Mouse (Mus musculus) right cerebral cortex, postnatal 10 days (tissue): ENCODE results near the gene Pls1.

ENCODE experiments used
- DNase-seq, 2 experiments: peaks; one replicate each; pipeline ENCODE4 v3.0.0; 2021; ENCODE audit warnings: low spot score in 2 of 2

Pls1 gene

DNA sequence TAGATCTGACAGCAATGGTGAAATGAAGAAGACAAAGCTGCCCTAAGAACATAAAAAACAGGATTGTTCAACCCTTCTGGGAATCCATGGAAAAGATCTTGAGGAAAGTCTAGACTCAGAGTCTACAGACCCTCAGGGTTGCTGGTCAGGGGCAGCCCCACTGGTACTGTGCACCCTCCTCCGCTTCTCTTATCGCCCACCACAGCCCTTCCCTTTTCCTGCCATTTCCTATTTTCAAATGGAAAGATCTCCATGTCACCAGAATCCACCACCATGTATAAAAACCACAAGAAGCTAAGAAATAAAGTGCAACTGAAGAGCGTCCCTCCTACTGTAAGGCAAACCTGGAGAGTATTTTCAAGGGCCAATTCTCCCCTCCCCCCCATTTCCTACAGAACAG is 41.3 kb downstream of the Pls1 start:
- DNase-seq = no peak

DNA sequence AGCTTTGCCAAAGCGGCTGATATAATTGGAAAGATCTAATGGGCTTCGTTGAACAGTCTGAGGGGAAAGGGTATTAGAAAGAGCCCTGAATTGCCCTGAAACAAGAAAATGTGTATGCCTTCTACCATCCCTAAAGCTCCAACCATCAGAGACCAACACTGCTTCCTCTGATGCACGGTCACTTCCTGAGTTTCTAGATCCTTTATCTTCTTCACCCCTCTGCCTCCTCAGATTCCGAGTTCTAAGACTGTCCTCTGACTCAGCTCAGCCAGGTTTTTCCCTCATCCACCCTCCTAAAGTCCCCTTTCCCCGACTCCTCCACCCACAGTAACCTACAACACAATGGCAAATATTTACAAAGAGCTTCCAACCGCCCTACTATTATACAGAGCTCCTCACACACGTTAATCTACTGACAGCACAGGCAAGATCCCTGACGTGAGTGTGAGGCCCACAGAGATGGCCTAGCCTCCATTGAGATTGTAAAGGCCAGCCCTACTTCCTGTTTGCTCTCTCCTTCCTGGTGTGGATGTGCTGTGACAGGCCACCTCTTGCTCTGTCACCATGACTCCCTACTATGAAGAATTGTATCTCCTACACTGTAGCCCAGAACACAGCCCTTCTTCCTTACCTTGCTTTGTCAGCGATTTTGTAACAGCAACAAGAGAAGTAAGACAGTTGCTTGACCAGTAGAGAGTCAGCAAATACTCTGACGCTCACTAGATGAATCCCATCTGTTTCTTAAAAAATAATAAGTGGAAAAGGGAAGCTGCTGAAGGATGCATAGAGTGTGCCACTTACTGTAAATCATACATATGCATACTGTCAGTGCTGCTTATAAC is 43.3 kb downstream of the Pls1 start:
- DNase-seq = no peak

DNA sequence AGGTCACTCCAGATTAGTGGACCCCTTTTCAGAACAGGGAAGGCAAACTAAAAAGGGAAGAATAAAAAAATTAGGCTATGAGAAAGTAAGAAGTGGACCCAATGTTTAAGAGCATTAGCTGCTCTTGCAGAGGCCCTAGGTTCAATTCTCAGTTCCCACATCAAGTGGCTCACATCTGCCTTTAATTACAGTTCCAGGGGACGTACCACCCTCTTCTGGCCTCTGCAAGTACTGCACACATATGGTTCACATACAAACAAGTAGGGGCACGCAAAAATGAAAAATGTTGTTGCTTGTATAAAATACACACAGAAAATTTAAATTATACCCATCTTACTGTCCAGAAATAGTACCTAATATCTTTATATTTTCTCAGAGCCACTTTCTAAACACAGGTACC is 48.8 kb downstream of the Pls1 start:
- no peak for DNase-seq

DNA sequence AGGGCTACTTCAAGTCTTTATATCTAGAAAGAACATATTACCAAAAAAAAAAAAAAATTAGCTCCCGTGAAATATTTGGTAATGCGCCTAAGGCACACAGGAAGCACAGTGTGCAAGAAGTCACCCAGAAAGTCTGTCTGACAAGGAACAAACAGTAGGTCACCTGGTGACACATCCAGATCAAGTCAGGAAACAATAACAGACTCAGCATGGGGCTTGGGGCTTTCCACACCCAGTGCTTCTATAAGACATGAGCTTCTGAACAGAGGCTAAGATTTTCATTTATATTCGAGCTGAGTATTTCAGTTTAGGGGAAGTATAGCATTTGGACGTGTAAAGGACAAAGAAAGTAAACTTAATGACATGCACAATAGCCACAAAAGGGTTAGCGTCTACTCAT is 49.3 kb downstream of the Pls1 start:
- DNase-seq = no peak

DNA sequence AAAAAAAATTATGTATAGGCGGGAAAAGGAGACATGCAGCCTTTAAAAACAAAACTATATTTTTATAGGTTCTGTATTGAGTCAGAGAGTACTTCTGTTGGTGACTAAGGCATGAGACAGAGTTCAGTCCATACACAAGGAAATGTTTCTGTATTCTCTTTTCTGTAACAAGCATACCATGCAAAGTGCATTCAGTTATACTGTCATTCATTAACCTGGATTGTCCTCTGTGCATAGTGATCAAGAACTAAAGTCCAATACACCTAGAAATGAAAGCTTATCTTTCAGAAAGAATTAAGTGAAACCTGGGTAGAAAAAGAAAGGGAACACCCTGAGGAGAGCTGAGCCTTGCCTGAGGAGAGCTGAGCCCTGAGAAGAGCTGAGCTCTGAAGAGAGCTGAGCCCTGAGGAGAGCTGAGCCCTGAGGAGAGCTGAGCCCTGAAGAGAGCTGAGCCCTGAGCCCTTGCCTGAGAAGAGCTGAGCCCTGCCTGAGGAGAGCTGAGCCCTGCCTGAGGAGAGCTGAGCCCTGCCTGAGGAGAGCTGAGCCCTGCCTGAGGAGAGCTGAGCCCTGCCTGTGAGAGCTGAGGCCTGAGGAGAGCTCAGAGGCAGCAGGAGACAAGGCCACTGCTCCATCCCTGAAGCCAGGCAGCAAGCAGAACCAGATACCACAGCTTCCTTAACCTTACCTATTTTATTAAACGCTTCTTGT is 49.9 kb downstream of the Pls1 start:
- DNase-seq = no peak

DNA sequence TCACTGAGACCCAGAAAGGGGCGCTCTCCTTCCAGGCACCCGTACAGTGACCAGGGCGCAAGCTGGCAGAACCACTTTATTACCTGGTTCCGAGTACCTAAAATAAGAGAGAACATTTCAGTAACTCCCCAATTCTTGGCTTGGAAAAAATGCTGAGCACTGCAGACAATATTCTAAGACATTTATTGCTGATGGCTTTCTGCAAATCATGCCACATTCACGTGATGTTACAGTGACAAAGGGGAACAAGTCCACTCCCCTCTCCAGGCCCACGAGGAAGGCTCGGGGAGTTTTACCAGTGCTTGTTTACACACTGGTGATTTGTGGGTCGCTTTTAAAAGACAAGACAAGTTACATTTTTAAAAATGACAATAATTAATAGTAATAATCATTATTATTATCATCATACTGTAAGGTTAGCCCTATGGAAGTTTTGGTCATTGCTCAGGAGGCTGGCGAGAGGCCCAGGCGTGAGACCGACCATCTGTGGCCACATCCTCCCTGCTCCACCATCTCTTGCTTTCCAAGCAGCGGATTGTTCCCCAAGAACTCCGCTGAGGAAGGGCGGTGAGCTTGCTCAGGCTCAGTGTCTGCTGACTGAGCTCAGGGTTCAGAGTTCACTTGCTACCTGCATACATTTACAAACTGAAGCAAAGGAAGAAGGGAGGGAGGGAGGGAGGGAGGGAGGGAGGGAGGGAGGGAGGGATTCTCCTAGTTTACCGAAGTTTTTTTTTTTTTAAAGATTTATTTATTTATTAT is 50.9 kb downstream of the Pls1 start:
- no peak for DNase-seq

DNA sequence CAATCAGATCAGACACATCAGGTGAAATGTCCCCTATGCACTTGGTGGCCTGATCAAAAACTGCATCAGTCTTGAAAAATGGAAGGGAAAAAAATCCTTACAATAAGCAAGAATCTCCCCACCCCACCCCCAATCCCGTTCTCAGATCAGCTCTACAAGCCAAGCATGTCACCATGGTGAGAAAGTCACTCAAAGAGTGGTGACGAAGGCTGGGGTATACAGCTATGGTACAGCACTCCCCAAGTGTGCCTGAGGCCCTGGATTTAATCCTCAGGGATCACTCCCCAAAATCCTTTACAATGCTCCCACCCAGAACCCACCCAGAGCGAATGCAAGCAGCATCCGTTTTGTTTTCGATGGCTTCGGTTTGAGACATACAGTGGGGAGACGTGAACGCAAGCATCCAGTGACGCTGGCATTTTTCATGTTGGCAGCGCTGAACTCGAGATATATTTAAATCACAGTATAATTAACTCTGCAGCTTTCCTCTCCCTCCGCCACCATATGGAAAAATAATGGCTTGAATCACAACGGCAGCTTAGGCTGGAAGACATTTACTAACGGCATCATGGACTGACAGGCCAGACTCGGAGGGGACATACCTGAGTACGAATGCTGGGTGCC is 60.1 kb downstream of the Pls1 start:
- peak; percentile 48 to 55 for DNase-seq

DNA sequence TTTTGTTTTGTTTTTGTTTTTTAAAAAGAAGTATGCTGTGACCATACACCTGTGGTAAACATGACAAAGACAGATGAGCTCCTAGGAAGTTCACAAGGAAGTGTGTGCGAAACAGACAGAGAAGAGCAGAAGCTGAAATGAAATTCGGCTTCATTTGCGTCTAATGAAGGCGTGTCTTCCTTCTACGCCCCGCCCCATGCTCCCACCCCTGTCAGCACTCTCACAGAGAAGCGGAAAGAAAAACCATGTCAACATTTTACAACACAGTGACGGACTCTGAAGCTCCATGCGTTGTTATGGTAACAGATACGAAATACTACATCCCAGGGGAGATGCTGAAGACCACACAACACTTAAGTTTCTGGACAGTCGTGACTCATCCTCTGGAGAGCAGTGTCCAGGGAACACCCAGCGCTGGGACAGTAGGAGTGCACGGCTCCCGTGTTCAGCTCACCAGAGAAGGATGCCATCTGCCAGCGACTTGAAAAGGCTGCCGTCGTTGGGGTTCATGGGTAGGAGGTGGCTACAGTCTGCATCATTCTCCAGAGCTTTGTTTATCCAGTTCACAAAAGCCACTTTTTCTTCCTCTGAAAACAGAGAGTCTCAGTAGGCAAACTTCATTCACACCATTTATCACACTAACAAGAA is 61.3 kb downstream of the Pls1 start:
- peak in 1 of 2 experiments; percentile 34 for DNase-seq

DNA sequence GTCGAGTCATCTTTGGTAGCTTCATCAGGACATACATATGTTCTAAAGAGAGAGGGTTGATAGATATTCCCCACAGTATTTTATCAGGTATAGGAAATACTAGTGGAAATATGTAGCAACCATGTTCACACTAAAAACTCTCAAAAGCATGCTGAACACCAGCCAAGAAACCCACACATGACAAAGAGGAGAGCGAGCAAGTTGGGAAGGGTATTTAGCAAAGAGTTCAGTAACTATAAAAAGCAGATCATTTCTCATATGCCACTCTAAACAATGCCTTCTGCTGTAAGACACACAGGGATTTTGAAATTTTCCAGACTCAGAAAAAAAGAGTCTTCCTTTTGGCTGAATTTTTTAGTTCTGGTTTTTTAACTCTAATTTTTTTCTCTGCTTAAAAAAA is 73.4 kb downstream of the Pls1 start:
- DNase-seq = no peak

DNA sequence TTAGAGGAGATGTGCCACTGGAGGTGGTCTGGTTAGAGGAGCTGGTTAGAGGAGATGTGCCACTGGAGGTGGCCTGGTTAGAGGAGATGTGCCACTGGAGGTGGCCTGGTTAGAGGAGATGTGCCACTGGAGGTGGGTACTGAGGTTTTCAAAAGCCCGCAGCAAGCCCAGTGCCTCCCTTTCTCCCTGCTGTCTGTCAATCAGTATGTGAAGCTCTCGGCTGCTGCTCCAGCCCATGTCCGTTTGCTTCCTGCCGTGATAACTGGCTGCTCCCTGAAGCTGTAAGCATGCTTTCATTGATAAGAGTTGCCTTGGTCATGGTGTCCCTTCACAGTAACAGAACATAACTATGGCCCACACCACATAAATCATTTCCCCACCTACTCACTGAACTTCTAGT is 81.9 kb downstream of the Pls1 start:
- no peak for DNase-seq

DNA sequence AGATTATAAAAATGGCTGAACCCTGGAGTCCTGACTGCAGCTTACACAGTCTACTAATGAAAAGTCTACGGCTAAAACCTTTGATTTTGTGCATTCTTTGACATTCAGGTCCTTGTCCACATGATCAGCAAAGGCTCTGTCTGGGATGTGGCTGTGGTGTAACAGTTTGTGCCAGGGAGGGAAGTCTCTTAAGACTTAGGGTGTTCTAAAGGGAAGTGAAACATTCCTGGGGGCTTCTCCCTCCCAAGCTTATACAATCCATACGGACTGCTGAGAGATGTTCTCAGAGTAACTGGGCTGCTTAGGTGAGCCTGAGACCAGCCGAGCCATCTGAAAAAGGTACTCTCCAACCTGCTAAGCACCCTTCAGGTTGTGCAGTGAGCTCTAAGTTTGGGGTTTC is 82.9 kb downstream of the Pls1 start:
- DNase-seq = no peak

DNA sequence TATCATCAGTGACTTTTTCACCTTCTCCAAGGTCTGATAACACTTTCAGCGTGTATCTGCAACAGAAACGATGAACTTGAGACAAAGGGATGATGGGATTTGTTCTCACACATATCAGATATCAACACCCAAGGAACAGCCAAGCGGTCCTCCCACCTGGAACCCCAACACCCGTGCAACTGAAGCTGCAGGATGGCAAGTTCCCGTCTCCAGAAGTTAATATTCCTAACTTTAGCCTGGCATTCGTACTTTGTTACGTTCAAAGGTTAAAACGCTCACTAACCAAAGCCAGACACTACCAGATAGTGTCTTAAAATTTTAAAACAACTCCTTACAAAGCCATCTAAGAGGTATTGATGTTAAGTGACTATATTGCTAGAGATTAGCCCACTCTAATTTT is 83.7 kb downstream of the Pls1 start:
- no peak for DNase-seq

DNA sequence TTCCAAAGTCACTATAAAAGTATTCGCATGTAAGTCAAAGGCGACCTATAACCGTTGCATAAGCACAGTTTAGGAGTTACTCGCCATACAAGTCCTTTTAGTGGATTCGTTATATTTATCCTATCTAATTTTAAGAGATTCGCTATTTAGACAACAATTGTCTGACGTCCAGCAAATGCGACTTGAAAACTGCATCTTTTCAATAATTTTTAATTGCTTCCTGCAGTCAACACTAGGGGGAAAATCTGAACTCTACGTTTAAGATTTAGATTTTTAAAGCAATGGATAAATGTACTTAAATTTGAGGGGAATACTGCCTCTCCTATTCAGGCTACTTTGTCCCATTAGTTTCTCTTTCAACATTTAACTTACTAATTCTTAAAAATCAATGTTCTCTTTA is 94.4 kb downstream of the Pls1 start:
- no peak for DNase-seq

DNA sequence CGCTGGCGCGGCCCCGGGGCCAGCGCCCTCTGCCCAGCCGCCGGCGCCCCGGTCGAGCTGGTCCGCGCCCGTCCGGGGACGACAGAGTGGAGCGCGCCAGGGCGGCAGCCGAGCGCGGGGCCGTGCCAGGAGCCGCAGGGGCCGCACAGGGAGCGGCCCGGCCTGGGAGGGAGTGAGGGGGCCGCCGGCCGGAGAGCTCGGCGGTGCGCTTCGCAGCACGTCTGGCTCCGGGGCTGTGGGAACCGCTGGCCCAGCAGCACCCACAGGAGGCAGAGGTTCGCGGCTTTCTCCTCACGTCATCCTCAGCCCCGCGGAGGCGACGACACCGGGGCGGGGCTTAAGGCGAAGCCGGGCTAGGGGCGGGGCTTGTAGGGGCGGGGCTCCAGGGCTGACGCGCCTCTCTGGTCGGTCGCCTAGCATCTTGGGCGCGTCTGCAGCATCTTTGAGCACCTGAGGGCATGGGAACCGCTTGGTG is 95.0 kb downstream of the Pls1 start, which contains the start of gene Trpc1:
TSS of gene Trpc1 (minus strand) at position 339 of the 475 bp plus-strand sequence.
- DNase-seq = peak; percentile 87 to 90

DNA sequence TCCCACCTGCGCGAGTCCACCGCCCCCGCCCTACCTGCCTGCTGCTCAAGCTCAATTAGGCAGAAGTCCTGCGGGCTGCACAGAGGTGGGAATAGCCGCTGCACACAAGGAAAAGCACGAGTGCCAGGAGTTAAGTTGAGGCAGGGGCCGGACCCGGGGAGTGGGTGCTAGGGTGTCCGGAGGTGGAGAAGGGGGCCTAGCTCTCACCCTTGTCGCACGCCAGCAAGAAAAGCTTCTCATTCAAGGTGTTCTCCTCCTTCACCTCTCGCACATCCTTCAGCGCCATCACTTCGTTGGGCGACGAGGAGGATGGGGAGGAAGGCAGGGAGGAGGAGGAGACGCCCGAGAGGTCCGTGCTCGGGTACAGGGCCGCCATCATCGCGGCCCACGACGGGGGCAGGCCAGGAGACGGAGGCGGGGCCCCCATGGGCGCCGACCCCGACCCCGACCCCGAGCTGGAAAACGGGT is 95.6 kb downstream of the Pls1 start:
- peak; percentile 40 to 43 for DNase-seq

DNA sequence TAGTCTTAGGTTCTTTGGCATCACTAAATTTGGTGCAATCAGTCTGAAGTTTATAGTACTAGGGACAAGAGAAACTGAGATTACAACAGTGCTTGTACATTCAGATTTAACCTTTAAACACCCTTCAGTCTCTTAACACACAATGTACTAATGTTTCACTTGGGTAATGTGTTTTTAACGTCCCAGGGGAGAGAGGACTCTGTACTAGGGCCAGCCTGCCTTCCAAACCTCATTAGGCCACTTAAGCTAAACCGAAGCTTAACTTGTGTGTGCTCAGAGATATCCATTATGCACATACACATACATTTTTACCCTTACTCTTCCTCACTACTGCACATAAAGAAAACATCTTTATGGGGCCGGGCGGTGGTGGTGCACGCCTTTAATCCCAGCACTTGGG is 97.8 kb downstream of the Pls1 start:
- no peak for DNase-seq

DNA sequence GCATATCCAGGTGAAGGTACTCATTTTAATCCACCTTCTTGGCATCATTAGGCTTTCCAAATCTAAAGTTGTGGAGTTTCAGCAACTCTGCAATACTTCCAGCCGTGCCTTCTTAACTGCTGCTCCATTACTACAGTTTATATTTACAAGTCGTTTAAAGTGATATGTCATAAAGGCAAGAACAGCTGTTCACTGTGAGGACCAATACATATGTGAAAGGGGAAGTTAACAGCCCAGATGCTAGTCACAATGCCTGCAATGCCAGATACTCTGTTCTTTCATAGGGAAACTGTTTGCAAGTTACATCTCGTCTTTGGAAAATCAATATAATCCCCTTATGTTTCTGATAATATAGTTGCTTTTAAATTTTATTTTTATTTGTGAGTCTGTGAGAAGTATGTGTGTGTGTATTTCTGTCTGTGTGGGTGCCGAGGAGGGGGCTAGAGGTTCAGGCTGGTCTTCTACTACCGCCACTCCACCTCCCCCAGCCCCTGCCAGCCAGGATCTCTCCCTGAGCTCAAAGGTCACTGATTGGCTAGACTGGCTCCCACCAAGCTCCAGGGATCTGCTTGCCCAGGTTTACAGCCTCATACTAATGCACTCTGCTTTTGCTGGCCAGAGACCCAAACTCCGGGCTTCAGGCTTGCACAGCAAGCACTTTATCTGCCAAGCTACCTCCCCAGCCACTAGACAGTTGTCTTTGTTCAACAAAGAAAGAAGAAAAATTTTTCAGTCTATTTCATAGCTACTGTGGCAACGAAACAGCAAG is 100.1 kb downstream of the Pls1 start:
- DNase-seq = no peak

DNA sequence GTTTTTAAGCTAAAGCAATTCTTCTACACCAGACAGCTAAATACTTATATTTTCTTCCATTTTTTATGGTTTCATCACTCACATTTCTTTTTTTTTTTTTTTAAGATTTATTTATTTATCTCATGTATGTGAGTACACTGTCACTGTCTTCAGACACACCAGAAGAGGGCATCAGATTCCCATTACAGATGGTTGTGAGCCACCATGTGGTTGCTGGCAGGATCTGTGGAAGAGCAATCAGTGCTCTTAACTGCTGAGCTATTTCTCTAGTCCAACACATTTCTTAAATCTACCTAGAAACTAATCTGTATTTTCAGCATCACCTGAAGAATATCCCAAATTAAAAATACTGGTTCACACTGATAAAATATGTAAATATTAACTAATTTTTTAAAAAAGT is 108.9 kb downstream of the Pls1 start:
- DNase-seq = no peak

DNA sequence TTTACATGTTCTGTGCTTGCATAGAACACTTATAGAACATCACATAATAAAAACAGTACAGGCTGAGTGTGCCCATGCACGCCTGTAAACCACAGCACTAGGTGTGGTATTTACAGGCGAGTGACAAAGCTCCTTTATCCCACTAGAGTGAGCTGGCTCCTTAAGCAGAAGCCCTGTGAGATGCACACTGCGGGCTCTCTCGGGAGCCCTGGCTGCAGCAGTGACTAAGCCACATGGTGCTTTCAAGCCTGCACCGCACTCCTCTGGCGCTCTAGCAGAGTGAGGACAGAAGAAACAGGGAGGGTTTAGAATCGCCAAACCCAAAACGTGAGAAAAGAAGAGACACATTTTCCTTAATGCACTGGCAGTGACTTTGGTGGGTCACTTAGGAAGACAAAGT is 132.5 kb downstream of the Pls1 start:
- DNase-seq = no peak

DNA sequence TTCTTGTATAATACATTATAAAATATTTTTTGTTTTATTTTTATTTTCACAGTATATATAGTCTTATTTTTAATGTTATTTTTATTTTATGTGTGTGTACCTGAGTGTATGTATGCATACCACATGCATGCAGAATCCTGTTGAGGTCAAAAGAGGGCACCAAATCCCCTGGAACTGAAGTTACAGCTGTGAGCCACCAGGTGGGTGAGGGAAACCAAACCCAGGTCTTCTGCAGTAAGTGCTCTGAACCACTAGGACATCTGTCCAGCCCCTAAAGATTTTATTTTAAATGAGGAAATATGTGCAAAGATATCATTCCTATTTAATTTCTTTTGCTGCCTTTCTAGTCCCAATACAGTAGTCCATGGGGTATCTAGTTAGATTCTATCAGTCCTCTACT is 136.2 kb downstream of the Pls1 start:
- no peak for DNase-seq

DNA sequence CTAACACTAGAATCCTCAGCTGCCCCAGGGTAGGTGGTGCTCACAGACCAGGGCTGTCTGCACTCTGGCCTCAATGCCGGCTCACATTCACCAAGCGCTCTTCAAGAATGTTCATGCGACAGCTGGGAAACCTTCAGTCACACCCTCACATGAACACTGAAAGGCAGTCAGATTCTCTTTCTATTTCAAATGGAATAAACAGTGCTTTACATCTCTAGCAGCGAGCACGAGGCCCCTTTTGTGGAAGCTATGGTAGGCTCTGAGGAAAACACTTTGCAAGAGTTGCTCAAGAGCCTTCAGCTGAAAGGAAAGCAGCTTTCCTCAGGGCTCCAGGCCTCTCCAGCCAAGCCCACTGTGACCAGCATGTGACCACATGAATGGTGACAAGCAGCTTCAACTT is 139.7 kb downstream of the Pls1 start:
- no peak for DNase-seq
